Mouse (Mus musculus) splenic B cell, adult 2 months (primary cell): Measurements from ENCODE around the gene Nkpd1.

ENCODE experiments used
- DNase-seq: peaks from one replicate; pipeline ENCODE4 v3.0.0-alpha.2; 2011; ENCODE audit warnings: low read depth, low spot score
- H3K27me3 ChIP-seq: 2 replicates; pipeline ENCODE4 v1.6.1; 2012; ENCODE audit warnings: mild to moderate bottlenecking, low read length, moderate library complexity, mixed read lengths; ENCODE audit not compliant: control insufficient read depth, poor library complexity, insufficient read depth, severe bottlenecking
- H3K36me3 ChIP-seq: 2 replicates; pipeline ENCODE4 v1.6.1; 2012; ENCODE audit warnings: mild to moderate bottlenecking, low read length, moderate library complexity, mixed read lengths; ENCODE audit not compliant: control insufficient read depth, poor library complexity, insufficient read depth, severe bottlenecking

The Nkpd1 gene

DNA sequence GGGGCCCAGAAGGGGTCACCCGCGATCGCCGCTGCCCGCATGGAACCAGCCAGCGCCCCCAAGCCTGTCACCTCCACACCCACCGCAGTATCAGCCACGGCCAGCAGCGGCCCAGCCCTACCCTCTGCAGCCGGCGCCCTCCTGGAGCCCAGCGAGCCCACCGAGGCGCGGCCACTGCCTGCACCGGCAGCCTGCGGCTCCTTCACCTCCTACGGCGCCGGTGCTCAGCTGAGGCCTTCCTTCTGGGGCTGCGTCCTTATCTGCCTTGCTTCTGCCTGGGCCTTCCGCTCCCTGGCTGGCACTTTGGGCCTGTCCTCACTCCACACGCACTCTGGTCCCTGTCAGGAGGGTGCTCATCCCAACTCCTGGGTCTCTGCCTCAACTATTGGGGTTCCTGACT, 2.4 kb downstream of the Nkpd1 start:
- H3K27me3 ChIP-seq = no peaks in the 10 kb centered on the region; the same call in 1 of the 2 replicates
- no peak for DNase-seq

DNA sequence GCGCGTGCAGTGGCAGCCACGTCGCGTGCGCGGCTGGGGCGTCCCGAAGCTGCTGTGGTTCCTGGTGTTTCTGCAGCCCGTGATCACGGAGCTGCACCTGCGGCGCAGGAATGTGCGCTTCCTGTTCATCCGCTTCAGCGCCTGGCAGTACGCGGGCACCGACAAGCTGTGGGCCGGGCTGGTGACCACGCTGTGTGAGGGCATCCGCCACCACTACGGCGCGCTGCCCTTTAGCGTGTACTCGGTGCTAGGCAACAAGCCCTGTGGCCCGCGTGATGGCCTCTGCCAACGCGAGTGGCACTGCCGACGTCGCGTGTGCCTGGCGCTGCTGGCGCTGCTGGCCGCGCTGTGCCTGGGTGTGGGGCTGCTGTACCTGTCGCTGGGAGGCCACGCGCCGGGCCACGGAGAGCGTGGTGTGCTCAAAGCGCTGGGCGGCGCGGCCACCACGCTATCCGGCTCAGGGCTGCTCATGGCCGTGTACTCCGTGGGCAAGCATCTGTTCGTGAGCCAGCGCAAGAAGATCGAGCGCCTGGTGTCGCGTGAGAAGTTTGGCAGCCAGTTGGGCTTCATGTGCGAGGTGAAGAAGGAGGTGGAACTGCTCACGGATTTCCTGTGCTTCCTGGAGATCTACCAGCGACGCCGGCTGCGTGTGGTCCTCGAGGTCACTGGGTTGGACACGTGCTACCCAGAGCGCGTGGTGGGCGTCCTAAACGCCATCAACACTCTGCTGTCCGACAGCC, 5.5 kb downstream of the Nkpd1 start:
- H3K36me3 ChIP-seq = no peaks in the 10 kb centered on the region
- peak; percentile 40 for DNase-seq
- H3K27me3 ChIP-seq = no peaks in the 10 kb centered on the region

More for the DNA sequence above, 2.4 kb downstream of the Nkpd1 start:
- H3K36me3 ChIP-seq = no peaks in the 10 kb centered on the region

DNA sequence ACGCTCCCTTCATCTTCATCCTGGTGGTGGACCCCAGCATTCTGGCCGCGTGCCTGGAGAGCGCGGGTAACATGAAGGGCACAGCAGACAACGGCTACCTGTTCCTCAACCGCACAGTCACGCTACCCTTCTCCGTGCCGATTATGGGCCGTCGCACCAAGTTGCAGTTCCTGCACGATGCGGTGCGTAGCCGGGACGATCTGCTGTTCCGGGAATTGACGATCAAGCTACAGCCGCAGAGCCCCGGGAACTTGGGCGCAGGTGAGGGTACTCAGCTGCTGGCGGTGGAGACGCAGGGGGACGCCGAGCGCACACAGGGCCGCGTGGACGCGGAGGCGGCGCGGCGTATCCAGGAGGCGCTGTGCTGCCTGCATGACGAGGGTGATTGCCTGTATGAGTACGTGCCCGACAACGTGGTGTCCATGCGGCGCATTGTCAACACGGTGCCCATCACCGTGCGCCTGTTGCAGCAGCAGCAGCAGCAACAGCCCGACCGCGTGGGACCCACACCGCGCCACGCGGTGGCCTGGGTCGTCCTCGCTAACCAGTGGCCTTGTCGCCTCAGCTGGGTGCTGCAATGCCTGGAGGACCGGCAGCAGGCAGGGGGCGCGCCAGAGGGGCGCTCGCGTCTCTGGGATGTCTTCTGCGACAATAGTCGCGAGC, 6.2 kb downstream of the Nkpd1 start:
- Histone ChIP-seq H3K27me3 (no peaks in the 10 kb centered on the region), H3K36me3 (no peaks in the 10 kb centered on the region)
- DNase-seq = peak; percentile 56

DNA sequence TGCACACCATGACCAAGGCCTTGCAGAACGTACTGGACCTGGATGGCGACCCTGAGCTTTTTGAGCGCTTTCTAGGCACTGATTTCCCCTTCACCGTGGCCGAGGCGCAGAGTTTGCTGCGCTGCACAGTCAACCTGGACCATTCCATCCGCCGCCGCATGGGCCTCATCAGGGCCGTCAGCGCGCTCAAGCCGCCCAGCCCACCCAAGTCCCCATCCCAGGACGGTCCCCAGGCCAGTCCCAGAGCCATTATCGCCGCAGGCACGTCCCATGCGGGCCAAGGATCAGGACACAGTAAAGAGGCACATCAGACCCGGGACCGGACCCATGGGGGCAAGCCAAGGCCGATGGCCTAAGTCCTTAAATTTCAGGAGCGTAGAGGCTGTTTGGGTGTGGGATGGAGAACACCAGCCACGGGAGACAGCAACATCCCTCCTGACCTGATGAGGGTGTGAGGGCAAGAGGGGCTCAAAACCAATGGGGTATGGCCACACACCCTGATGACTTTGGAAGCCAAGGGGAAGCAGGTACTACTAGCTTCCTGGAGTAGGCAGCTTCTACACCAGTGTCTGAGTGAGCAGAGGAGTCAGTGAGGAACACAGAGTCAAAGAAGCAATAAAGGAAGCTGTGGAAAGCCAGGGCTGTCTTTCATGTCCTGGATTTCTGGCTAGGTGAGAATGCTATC, 6.9 kb downstream of the Nkpd1 start:
- H3K27me3 ChIP-seq = no peaks in the 10 kb centered on the region
- H3K36me3 ChIP-seq = no peaks in the 10 kb centered on the region
- no peak for DNase-seq

DNA sequence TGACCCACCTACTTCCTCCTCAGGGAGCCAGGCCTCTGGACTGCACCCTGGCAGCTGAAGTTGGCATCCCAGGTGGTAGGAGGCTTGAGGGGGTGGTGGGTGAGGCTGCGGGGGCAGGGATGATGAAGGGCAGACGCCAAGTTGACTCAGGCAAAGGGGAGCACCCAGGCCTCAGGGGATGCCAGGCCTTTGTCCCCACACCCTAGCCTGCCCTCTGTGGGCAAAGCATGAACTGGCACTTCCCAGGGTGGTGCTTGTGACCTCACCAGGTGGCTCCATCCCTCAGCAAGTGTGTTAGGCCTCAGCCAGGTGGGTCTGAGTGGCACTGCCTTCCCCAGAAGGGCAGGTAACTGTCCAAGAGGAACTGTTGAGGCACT, 7.5 kb downstream of the Nkpd1 start:
- no peak for DNase-seq
- Histone ChIP-seq H3K36me3 (no peaks in the 10 kb centered on the region), H3K27me3 (no peaks in the 10 kb centered on the region)

DNA sequence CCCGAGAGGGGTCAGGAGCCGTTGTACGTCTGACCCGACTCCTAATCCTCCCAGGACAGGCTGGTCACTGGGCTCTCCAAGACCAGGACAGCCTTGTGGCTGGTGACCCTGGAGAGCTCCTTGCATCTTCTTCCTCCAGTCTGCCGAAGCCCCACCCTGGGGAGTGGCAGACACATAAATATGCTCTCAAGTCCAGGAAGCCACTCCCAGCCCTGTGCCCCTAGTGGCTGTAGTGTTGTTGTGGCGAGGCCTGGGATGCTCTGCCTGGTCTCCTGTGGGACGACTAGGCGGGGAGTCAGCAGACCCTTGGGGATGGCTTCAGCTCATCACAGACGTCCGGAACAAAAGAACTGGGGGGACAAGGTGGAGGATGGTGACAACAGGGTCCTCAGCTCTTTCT, 13.4 kb downstream of the Nkpd1 start:
- Histone ChIP-seq H3K27me3 (no peaks in the 10 kb centered on the region), H3K36me3 (peaks cover 4% of the 10 kb centered on the region)
- DNase-seq = no peak

DNA sequence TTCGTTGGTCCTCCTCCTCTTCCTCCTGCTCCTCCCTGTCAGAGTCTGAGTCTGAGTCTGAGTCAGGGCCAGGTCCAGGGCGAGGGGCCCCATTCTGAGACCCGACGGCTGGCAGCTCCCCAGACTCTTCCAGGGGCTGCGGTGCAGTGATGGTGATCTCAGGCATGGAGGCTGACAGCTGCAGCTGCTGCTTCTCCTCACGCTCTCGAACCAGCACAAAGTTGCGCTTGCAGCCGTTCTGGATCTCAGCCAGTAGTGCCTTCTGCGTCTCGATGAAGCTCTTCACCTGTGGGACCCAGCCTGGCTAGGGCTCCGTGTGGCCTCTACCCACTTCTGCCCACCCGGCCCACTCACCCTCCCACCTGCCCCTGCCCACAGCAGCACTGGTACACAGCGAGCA, 14.6 kb downstream of the Nkpd1 start:
- no peaks in the 10 kb centered on the region for H3K27me3 ChIP-seq
- peaks cover 4% of the 10 kb centered on the region for H3K36me3 ChIP-seq
- DNase-seq = no peak

DNA sequence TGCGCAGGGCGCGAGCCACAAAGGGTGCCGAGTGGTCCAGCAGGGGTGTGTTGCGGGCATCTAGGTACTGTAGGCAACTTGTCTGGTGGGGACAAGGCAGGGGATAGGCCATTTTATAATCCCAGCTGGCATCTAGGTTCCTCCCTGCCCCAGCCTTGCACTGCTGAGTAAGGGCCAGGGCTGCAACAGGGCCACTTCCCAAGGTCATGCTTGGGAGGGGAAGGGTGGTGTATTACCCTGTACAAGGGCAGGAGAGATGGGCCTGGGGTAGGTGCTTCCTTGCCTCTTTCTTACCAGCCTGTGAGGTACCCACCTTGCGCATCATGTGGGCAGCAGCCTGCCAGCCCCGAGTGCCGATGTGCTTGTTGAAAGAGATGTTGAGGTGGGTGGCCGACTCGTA, 17.0 kb downstream of the Nkpd1 start:
- DNase-seq = no peak
- Histone ChIP-seq H3K36me3 (peaks cover 4% of the 10 kb centered on the region), H3K27me3 (no peaks in the 10 kb centered on the region)

DNA sequence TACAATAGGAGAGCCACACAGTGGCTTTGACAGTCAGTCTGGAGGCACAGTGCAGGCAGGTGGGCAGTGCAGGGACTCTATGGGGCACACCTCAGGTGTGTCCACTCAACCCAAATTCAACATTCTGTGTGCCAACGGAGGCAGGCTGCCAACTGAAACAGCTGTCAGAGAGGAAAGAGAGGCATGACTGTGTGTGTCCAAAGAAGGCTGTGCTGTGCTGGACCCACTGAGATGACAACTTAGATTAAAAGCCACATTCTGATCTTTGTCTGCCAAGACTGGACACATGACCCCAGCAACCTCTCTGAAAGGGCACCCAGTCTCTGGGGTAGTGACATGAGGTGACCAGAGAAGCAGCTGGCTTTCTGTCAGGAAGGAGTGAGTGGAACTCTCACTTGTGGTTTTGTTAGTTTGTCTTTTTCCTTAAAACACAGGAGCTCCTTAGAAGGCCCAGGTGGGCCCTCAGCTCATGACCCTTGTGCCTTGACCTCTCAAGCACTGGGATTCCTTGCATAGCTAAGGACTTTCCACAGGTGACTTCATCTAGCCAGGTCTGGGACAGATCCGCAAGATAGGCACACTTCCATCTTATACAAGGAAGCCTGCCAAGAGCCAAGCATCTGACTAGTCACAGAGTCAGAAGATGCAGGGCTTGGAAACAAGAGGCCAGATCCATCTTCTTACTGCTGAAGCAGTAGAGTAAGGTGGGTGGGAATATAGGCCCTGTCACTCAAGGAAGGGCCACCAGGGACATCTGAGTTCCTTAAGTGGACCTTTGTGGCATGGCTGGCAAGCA, 23.3 kb downstream of the Nkpd1 start:
- Histone ChIP-seq H3K36me3 (no peaks in the 10 kb centered on the region), H3K27me3 (no peaks in the 10 kb centered on the region)
- no peak for DNase-seq

DNA sequence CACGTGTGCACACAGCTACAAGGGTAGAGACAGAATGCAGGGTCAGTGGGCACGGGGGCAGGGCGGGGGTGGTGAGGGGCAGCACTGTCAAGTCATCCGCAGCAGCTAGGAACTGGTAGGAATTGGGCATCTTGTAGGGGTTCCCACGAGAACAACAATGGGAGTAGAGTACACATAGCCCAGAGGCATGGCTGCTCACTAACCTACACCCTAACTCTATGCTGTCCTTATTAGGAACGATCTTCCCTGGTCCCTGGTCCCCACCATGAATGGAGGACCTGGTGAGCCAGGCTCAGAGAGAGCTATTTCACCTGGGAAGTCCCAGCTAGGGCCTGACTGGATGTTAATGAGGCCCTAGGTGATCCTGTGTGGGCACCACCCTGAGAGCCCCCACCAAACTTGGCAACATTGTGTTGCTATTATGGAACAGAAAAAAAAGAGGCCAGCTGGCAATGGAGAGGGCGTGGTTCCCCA, 24.1 kb downstream of the Nkpd1 start:
- no peak for DNase-seq
- no peaks in the 10 kb centered on the region for H3K27me3 ChIP-seq
- H3K36me3 ChIP-seq = no peaks in the 10 kb centered on the region

DNA sequence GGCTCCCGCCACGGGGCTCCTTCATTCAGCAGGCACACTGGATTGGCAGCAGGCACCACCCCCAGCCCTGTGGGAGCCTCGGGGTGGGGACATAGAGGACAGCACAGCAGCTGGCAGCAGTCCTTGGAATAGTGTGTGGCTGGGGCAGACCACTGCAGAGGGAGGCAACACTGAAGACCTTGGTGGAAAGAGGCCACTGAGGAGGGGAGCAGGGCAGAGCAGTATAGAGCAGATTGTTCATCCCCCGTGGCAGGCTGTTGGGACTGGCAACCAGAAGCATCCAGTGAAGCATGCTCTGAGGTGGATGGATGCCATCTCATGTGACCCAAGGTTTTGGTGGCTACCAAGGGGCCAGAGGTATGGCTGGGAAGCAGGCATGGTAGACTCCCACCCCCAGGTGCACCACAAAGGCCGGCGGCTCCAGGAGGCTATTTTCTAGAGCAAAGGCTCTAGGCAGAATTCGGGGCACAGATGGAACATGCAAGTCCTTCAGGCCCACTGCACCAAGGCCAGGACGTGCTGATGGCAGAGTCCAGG, 24.6 kb downstream of the Nkpd1 start:
- Histone ChIP-seq H3K27me3 (no peaks in the 10 kb centered on the region), H3K36me3 (no peaks in the 10 kb centered on the region)

DNA sequence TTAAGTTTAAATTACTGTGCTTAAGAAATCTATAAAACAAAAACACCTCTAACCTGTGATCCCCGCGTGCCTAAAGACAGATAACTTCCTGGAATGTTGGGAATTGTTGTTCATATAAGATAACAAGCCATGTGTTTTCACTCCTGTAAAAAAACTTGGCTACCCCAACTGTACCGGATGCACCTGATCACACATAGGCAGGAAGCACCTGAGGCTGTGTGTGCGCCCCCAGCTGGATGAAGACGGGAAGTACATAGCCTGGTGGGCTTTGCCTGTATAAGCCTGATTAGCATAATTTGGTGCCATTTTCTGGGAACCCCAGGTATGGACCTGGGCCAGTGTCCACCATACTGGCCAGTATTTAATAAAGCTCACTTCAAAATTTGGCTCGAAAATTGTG, 25.9 kb downstream of the Nkpd1 start:
- peak; percentile 68 for DNase-seq
- H3K27me3 ChIP-seq = no peaks in the 10 kb centered on the region
- no peaks in the 10 kb centered on the region for H3K36me3 ChIP-seq

More for the DNA sequence above, 24.6 kb downstream of the Nkpd1 start:
- DNase-seq = no peak

DNA sequence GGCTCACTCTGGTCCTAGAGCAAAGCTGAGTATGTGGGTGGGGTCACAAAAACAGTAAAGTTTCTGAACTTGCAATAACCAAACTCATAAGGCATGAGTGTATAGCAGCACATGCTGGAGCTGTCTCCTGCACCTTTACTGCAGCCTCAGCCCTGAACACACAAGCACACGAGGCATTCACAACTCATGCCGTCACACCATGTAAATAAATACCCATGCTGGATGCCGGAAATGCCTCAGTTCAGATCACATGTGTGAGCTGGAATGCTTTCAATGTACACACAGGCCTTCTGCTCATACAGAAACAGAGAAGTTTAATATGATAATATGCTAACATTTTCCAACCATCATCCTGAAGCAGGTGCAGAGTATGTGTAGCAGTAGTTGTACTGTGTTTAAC, 28.4 kb downstream of the Nkpd1 start:
- Histone ChIP-seq H3K27me3 (no peaks in the 10 kb centered on the region), H3K36me3 (no peaks in the 10 kb centered on the region)
- DNase-seq = no peak

DNA sequence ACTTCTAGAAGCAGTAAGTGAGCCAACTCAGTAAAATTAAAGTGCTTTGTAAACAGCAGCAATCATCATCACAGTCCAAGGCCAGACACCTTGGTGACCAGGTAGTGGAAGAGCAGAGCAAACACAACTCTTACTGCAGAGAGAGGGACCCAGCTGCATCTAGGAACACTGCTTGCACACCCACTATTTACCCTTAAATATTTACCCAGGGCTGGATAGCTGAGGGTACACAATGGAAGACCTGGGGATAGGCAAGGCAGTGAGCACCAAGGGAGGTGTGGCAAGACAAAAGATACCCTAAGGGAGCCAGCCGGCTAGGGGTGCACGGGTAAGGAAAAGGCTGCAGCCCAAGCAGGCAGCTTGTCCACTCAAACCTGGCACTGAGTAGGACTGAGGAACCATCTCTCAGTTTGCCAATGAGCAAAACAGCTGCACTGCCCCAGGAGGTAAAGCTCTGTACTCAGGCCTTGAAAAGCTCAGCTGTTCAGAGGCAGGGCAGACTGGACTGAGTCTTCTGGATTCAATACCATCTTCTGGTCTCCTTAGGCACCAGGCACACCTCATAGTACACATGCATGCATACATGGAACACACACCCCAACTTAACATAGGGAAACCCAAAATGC, 29.8 kb downstream of the Nkpd1 start:
- DNase-seq = no peak
- H3K36me3 ChIP-seq = no peaks in the 10 kb centered on the region
- no peaks in the 10 kb centered on the region for H3K27me3 ChIP-seq
